Mouse (Mus musculus): ENCODE data around the gene Gm40193. TPM values are rescaled to one million over a fixed set of nuclear protein-coding genes. Genes with fewer than 3 reads are reported as not detected.
A peak's percentile ranks its signal among the peaks of the same experiment; 100 is the strongest.
"Not testable (repeated sequence)": the region's sequence is repeated elsewhere in the genome, so short reads cannot be mapped to it uniquely, and the experiment has no call there.

The Gm40193 gene
- polyA plus RNA-seq (2016; fragmentation: Nextera tagmentation; extraction: Ambion mirVana): not detected in 2 replicates

DNA sequence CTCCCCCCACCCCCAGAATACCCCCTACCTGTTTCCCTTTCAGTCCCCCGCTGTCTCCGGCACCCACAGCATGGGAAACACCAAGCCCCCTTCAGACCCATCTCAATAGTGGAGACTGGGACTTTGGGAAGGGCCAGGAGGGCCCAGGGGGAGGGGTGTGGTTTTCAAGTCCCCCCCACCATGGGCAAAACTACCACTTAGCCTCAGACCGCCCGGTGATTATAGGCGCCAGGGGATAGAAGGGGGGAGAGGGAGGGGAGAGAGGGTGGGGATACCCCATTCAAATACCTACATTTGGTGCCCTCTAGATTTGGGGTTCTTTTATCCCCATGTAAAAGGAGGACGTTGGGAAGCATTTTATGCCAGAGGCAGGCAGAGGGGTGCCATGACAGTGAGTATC lies at the start of gene Gm40193:
Gm40193 (minus strand) TSS at position 101 of the 400 bp plus-strand sequence.
- Histone ChIP-seq H3K36me3 (peaks cover 15% of the 10 kb centered on the region), H3K4me1 (no peaks in the 10 kb centered on the region), H3K9me3 (no peaks in the 10 kb centered on the region), H3K27me3 (peaks cover 6% of the 10 kb centered on the region; the same call in 1 of the 2 replicates), H3K4me2 (replicated peaks) (no peak within 1 kb of the TSS), H3K27ac (replicated peaks) (no peak within 1 kb of the TSS), H3K4me3 (no peak within 1 kb of the TSS), H3K9ac (replicated peaks) (no peak within 1 kb of the TSS)
- WGBS: 81% methylated on average over 6 of the region's 6 CpGs
- no peak for ATAC-seq (ENCODE audit: low FRiP score, low read depth)

DNA sequence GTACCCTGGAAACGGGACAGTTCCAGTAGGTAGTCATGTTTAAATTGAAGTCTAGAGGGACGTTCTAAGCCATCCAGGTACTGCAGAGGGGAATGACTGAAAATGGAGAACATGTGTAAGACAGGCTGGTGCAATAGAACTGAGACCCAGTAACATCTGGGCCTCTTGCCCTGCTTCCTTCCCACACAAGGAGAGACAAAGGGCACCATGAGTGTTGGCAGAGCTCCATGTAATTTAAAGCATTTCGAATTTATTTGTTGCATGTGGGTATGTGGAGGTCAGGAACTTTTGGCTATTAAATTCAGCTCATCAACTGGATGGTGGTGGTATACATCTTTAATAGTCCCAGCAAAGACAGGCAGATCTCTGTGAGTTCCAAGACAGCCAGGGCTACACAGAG lies 49.5 kb upstream of the Gm40193 start:
- Histone ChIP-seq H3K4me3 (no peak overlapping the region), H3K4me1 (peaks cover 50% of the 10 kb centered on the region)

DNA sequence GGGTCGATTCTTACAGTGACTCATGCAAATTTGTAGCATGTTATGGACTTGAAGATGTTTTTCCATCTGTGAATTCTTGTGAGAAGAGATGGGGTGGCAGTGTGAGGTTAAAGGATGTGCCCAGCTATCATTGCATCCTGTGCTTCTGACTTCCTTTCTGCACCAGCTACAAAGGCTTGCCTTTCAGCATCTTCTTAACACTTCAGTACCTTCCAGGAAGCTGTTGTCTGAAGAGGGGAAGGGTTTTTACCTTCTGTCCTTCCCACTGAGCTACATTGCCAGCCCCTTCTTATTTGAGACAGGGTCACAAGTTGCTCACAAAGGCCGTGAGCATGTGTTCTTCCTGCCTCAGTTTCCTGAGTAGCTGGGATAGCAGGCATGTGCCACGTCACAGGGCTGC lies 48.2 kb upstream of the Gm40193 start:
- Histone ChIP-seq H3K4me2 (replicated peaks) (no peak overlapping the region), H3K9me3 (no peaks in the 10 kb centered on the region), H3K36me3 (no peaks in the 10 kb centered on the region), H3K27ac (replicated peaks) (no peak overlapping the region), H3K9ac (replicated peaks) (no peak overlapping the region), H3K27me3 (no peaks in the 10 kb centered on the region), H3K4me3 (no peak overlapping the region), H3K4me1 (peaks cover 54% of the 10 kb centered on the region)
- WGBS: 83% methylated on average over 3 of the region's 3 CpGs
- no peak for ATAC-seq (ENCODE audit: low FRiP score, low read depth)

More for the DNA sequence above, 49.5 kb upstream of the Gm40193 start:
- Histone ChIP-seq H3K36me3 (no peaks in the 10 kb centered on the region), H3K27me3 (no peaks in the 10 kb centered on the region), H3K4me2 (replicated peaks) (no peak overlapping the region), H3K9ac (replicated peaks) (no peak overlapping the region), H3K9me3 (no peaks in the 10 kb centered on the region), H3K27ac (replicated peaks) (no peak overlapping the region)
- ATAC-seq (ENCODE audit: low FRiP score, low read depth): no peak
- 84% methylated on average over 3 of the region's 3 CpGs for WGBS

DNA sequence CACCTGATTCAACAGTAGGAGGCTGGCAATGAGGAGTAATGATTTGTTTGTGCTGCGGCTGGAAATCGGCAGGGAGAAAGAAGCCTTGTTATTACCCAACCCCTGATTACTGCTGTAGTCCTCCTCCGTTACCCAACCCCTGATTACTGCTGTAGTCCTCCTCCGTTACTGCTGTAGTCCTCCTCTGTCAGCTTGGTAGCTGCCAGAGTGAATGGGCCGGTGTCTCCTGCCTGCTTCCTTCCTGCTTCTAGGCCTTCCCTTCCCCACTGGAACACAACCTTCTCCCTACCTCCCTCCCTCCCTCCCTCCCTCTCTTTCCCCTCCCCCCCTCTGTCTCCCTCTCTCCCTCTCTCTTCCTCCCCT lies 47.6 kb upstream of the Gm40193 start:
- no peak for ATAC-seq (ENCODE audit: low FRiP score, low read depth)

DNA sequence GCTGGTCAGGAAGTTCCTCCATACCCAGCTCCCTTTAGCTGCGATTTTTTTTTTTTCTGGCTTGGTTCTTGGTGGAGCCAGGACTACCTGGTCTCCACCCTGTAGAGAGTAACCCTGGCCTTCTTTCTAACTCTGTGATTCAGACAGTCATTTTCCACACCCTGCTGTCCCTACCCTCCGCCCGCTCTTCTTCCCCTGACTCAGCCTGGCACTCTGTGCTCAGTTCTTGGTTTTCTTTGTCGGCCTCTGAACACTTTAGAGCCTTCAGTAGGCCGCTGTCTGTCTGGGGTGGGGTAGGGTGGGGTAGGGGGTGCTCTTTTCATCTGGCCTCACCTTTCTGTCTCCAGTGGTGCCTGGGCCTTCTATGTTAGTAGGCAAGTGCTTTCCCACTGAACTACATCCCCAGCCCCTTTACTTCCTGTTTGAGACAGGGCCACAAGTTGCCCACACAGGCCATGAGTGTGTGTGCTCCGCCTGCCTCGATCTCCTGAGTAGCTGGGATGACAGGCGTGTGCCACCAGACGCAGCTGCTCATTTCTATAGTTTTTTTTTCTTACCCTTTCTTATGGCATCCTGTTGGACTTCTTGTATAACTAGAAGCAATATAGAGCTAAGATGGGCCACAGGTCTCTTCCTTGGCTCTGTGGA lies 47.1 kb upstream of the Gm40193 start:
- H3K9ac ChIP-seq (replicated peaks): no peak overlapping the region
- no peak overlapping the region for H3K27ac ChIP-seq (replicated peaks)
- no peak for ATAC-seq (ENCODE audit: low FRiP score, low read depth)
- no peak overlapping the region for H3K4me3 ChIP-seq
- 88% methylated on average over 9 of the region's 9 CpGs for WGBS
- no peaks in the 10 kb centered on the region for H3K36me3 ChIP-seq
- peaks cover 46% of the 10 kb centered on the region for H3K4me1 ChIP-seq
- no peaks in the 10 kb centered on the region for H3K9me3 ChIP-seq
- no peak overlapping the region for H3K4me2 ChIP-seq (replicated peaks)
- no peaks in the 10 kb centered on the region for H3K27me3 ChIP-seq

More for the DNA sequence above, 47.6 kb upstream of the Gm40193 start:
- no peak overlapping the region for H3K4me2 ChIP-seq (replicated peaks)
- H3K9ac ChIP-seq (replicated peaks): no peak overlapping the region
- no peaks in the 10 kb centered on the region for H3K27me3 ChIP-seq
- H3K9me3 ChIP-seq: no peaks in the 10 kb centered on the region
- WGBS: 77% methylated on average over 5 of the region's 5 CpGs
- H3K4me3 ChIP-seq: no peak overlapping the region
- H3K4me1 ChIP-seq: peaks cover 51% of the 10 kb centered on the region
- no peak overlapping the region for H3K27ac ChIP-seq (replicated peaks)
- H3K36me3 ChIP-seq: no peaks in the 10 kb centered on the region

DNA sequence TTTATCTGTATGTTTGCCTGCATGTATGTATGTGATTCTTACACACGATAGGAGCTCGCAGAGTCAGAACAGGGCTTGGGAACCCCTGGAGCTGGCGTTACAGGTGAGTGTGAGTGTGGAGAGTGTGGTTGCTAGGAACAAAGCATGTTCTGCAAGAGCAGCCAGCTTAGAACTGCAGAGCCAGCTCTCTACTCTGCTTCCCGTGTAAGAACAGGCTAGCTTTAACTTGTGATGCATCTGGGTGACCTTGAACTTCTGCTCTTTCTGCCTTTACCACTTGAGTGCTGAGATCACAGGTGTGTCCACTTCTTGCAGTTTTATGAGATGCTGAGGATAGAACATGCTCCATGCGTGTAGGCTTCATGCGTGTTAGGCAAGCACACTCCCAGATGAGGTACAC lies 46.2 kb upstream of the Gm40193 start:
- Histone ChIP-seq H3K4me1 (peaks cover 44% of the 10 kb centered on the region), H3K36me3 (no peaks in the 10 kb centered on the region), H3K4me2 (replicated peaks) (no peak overlapping the region), H3K27ac (replicated peaks) (no peak overlapping the region), H3K27me3 (no peaks in the 10 kb centered on the region), H3K4me3 (no peak overlapping the region), H3K9me3 (no peaks in the 10 kb centered on the region), H3K9ac (replicated peaks) (no peak overlapping the region)
- WGBS: 93% methylated on average over 6 of the region's 6 CpGs
- ATAC-seq (ENCODE audit: low FRiP score, low read depth): no peak

DNA sequence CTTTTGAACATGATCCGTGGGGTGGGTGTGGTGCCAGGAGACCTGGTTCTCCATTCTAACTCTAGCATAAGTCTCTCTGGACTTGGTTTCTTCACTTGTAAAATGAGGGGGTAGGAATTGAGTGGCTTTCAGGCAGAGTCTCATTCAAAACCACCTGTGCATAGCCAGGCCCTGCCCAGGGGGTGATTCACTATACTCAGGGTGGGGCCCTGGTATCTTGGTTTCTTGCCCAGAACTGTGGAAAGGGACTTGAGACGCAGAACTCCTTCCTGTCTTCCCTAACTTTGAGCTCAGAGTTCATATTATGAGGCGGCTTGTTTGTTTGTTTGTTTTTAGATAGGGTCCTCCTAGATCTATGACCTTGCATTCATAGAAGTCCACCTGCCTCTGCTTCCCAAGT lies 44.5 kb upstream of the Gm40193 start:
- Histone ChIP-seq H3K27me3 (no peaks in the 10 kb centered on the region), H3K36me3 (no peaks in the 10 kb centered on the region), H3K4me1 (peaks cover 46% of the 10 kb centered on the region), H3K4me3 (no peak overlapping the region), H3K4me2 (replicated peaks) (no peak overlapping the region), H3K9me3 (no peaks in the 10 kb centered on the region), H3K27ac (replicated peaks) (no peak overlapping the region), H3K9ac (replicated peaks) (no peak overlapping the region)
- WGBS: 86% methylated on average over 3 of the region's 3 CpGs
- ATAC-seq (ENCODE audit: low FRiP score, low read depth): no peak

DNA sequence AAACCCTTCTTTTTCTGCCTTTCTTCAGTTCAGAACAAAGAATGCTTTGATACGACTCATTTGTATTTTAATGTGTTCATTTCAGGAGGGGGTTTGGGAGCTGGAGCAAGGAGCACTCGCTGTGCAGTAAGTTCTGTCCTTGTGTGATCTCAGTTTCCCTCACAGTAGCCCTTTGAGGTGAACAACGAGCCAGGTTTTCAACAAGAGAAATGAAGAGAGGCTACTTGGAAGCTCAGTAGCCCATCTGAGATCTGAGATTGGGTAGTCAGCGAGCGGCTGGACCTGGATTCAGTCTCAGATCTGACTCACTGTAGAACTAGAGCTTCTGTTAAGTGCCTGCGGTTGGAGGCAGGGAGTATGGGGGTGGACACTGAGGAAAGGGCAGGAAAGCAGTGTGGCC lies 41.1 kb upstream of the Gm40193 start:
- 65% methylated on average over 6 of the region's 6 CpGs for WGBS
- H3K27ac ChIP-seq (replicated peaks): peak overlapping the region; percentile 7; the same call in 1 of the 2 replicates
- no peak overlapping the region for H3K4me3 ChIP-seq
- H3K9me3 ChIP-seq: no peaks in the 10 kb centered on the region
- H3K9ac ChIP-seq (replicated peaks): no peak overlapping the region
- H3K4me1 ChIP-seq: peaks cover 32% of the 10 kb centered on the region
- H3K27me3 ChIP-seq: no peaks in the 10 kb centered on the region
- ATAC-seq (ENCODE audit: low FRiP score, low read depth): no peak
- no peak overlapping the region for H3K4me2 ChIP-seq (replicated peaks)
- no peaks in the 10 kb centered on the region for H3K36me3 ChIP-seq

DNA sequence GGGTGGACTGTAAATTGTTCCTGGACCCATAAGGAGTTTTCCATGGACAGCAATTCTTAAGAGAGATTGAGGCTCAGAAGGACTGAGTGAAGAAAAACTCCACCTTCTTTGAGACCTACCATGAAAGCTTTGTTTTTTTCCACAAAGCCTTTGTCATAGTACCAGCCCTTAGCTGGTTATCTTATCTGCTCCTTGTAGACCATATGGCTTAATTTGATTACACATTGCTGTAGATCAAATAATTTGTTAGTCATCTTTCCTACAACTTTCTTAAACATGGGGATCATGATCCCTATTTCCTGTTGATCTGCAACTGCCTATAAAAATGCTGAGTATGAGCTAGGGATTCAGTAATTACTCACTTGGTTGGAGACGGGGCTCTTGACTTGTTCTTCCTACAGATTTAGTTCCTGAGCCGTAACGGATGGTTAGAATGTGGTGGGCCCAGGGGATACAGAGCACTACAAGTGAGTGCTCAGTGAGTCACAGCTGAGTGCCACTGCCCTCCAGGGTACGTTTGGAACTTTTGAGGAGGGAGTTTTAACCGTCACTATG lies 39.7 kb upstream of the Gm40193 start:
- H3K4me1 ChIP-seq: peaks cover 18% of the 10 kb centered on the region
- no peak overlapping the region for H3K27ac ChIP-seq (replicated peaks)
- no peaks in the 10 kb centered on the region for H3K9me3 ChIP-seq
- no peak overlapping the region for H3K9ac ChIP-seq (replicated peaks)
- H3K27me3 ChIP-seq: no peaks in the 10 kb centered on the region
- H3K4me2 ChIP-seq (replicated peaks): no peak overlapping the region
- ATAC-seq (ENCODE audit: low FRiP score, low read depth): no peak
- H3K4me3 ChIP-seq: no peak overlapping the region
- WGBS: 69% methylated on average over 5 of the region's 5 CpGs
- H3K36me3 ChIP-seq: 0 out of 2 replicates have a peak, but pooled peaks cover 4% of the 10 kb centered on the region

DNA sequence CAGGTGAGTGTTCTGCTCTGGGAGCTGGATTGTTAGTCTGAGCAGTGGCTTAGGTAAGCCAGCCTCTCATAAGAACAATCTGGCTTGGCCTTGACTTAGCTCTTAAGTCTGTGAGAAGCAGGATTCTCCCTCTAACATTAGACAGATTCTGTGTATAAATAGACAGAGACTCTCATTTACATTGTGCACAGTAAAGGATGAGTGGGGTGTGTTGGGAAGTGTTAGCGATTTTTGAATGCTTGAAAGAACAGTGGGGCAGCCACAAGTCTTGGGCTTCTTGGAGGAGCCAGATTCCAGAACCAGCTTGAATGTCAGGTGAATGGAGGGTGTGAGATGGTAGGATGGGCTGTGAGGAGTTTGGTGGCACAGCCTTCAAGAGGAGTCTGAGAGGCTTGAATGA lies 38.9 kb upstream of the Gm40193 start:
- no peak overlapping the region for H3K4me3 ChIP-seq
- H3K27ac ChIP-seq (replicated peaks): no peak overlapping the region
- H3K4me2 ChIP-seq (replicated peaks): no peak overlapping the region
- no peak for ATAC-seq (ENCODE audit: low FRiP score, low read depth)
- WGBS: 91% methylated on average over 1 of the region's 1 CpGs
- H3K9ac ChIP-seq (replicated peaks): no peak overlapping the region
- 0 out of 2 replicates have a peak, but pooled peaks cover 4% of the 10 kb centered on the region for H3K36me3 ChIP-seq
- H3K4me1 ChIP-seq: peaks cover 13% of the 10 kb centered on the region
- H3K27me3 ChIP-seq: no peaks in the 10 kb centered on the region
- no peaks in the 10 kb centered on the region for H3K9me3 ChIP-seq

DNA sequence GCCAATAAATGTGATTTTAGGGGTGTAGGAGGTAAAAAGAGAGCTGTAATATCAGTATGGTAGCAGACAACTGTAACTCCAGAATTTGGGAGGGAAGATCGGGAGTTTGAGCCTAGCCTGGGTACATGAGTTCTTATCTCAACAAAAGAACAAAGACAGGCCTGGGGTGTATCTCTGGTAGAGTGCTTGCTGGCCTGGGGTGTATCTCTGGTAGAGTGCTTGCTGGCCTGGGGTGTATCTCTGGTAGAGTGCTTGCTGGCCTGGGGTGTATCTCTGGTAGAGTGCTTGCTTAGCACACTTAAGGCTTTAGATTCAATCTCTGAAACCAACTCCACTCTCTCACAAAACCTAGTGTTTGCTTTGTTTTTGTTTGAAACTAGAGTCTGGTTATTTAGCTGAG lies 37.9 kb upstream of the Gm40193 start:
- not testable (repeated sequence) for ATAC-seq (ENCODE audit: low FRiP score, low read depth); H3K9me3 ChIP-seq; H3K4me2 ChIP-seq (replicated peaks); H3K9ac ChIP-seq (replicated peaks); H3K27ac ChIP-seq (replicated peaks); H3K27me3 ChIP-seq; H3K4me3 ChIP-seq; H3K36me3 ChIP-seq
- H3K4me1 ChIP-seq: peaks cover 20% of the 10 kb centered on the region
- WGBS: 91% methylated on average over 1 of the region's 1 CpGs

DNA sequence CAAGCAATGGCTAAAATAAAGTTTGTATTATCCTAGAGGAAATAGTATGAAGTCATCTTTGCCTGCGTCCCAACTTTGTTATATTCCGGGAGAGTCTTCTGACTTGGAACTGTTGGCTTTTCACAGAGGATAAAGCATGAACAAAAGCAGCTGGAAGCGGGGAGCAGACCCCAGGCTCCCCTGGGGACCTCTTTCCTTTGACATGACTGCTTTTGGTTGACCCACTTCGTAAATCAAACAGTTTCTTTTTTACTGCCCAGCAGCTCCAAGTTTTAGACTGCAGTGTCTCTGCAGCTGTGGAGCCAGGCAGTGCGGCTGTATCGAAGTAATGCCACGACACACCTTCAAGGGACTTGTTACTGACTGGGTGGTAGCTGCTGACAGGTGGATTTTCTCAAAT lies 33.8 kb upstream of the Gm40193 start:
- H3K4me3 ChIP-seq: no peak overlapping the region
- H3K9ac ChIP-seq (replicated peaks): no peak overlapping the region; the same call in 1 of the 2 replicates
- H3K4me2 ChIP-seq (replicated peaks): no peak overlapping the region
- H3K4me1 ChIP-seq: peaks cover 37% of the 10 kb centered on the region
- 0 out of 2 replicates have a peak, but pooled peaks cover 4% of the 10 kb centered on the region for H3K36me3 ChIP-seq
- H3K27me3 ChIP-seq: no peaks in the 10 kb centered on the region
- no peak overlapping the region for H3K27ac ChIP-seq (replicated peaks)
- WGBS: 72% methylated on average over 7 of the region's 7 CpGs
- no peak for ATAC-seq (ENCODE audit: low FRiP score, low read depth)
- no peaks in the 10 kb centered on the region for H3K9me3 ChIP-seq

Data from midbrain, embryonic 12.5 days (tissue).